Mouse (Mus musculus): ENCODE measurements around the gene Atp6v0a1. TPM values are rescaled to one million over a fixed set of nuclear protein-coding genes. Genes with fewer than 3 reads are reported as not detected.
A peak's percentile ranks its signal among the peaks of the same experiment; 100 is the strongest.

Gene Atp6v0a1
- polyA plus RNA-seq, 1 experiment from 2014 or later, result 45.9 TPM

DNA sequence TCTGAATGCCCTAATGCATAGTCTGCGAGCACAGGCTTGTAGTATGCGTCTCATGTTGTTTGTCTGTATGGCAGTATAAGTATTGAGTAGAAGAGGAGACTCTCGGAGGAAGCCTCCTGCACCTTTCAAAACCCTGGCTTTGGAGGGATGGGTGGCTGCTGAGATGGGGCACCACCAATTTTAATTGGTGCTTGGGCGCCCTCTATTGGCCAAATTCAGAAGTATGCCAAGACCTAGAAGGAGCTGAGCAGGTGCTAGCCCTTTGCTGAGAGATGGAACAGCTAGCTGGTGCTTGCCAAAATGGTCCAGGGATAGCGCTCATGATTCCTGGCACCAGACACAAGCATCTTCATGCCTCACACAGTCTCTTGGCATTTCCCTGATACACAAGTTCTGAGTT, 48.6 kb downstream of the Atp6v0a1 start:
- H3K27me3 ChIP-seq (ENCODE audit: control insufficient read depth, insufficient read depth, low read length), result no peaks in the 10 kb centered on the region; the same call in 1 of the 2 replicates
- no peaks in the 10 kb centered on the region for H3K4me1 ChIP-seq (ENCODE audit: control insufficient read depth, insufficient read depth, low read length)
- no peaks in the 10 kb centered on the region for H3K9me3 ChIP-seq (ENCODE audit: control insufficient read depth, low read length)
- H3K36me3 ChIP-seq (ENCODE audit: control insufficient read depth, insufficient read depth, low read length), result no peaks in the 10 kb centered on the region; the same call in 1 of the 2 replicates
- H3K4me3 ChIP-seq (ENCODE audit: low read depth, low read length), result no peak overlapping the region
- DNase-seq (ENCODE audit: low spot score, missing footprints), result peak; percentile 98
- ATAC-seq (ENCODE audit: low FRiP score), result no peak
- 32% methylated on average over 5 of the region's 5 CpGs for WGBS
- H3K9ac ChIP-seq (ENCODE audit: low read length), result no peak overlapping the region
- H3K4me2 ChIP-seq, result no peak overlapping the region
- H3K27ac ChIP-seq (ENCODE audit: low read depth, low read length), result no peak overlapping the region

- no peak overlapping the region for H3K4me2 ChIP-seq
- no peak overlapping the region for H3K27ac ChIP-seq (ENCODE audit: low read depth, low read length)
- no peaks in the 10 kb centered on the region; the same call in 1 of the 2 replicates for H3K27me3 ChIP-seq (ENCODE audit: control insufficient read depth, insufficient read depth, low read length)
- no peaks in the 10 kb centered on the region for H3K4me1 ChIP-seq (ENCODE audit: control insufficient read depth, insufficient read depth, low read length)
- WGBS, result 76% methylated on average over 5 of the region's 5 CpGs
- DNase-seq (ENCODE audit: low spot score, missing footprints) (no peak), ATAC-seq (ENCODE audit: low FRiP score) (no peak)
- no peaks in the 10 kb centered on the region for H3K9me3 ChIP-seq (ENCODE audit: control insufficient read depth, low read length)
- H3K36me3 ChIP-seq (ENCODE audit: control insufficient read depth, insufficient read depth, low read length), result no peaks in the 10 kb centered on the region
- no peak overlapping the region for H3K4me3 ChIP-seq (ENCODE audit: low read depth, low read length)
- H3K9ac ChIP-seq (ENCODE audit: low read length), result no peak overlapping the region
These were observed 49.5 kb downstream of the Atp6v0a1 start for GRCm38 (mm10) chr11:101058726-101059125.

GRCm38 (mm10) chr11:101059473-101059872, 50.2 kb downstream of the Atp6v0a1 start:
- ATAC-seq (ENCODE audit: low FRiP score) (no peak), DNase-seq (ENCODE audit: low spot score, missing footprints) (no peak)
- Histone ChIP-seq H3K27ac (ENCODE audit: low read depth, low read length) (no peak overlapping the region), H3K9ac (ENCODE audit: low read length) (no peak overlapping the region), H3K4me3 (ENCODE audit: low read depth, low read length) (no peak overlapping the region), H3K4me2 (no peak overlapping the region), H3K4me1 (ENCODE audit: control insufficient read depth, insufficient read depth, low read length) (no peaks in the 10 kb centered on the region), H3K36me3 (ENCODE audit: control insufficient read depth, insufficient read depth, low read length) (no peaks in the 10 kb centered on the region), H3K9me3 (ENCODE audit: control insufficient read depth, low read length) (no peaks in the 10 kb centered on the region), H3K27me3 (ENCODE audit: control insufficient read depth, insufficient read depth, low read length) (no peaks in the 10 kb centered on the region; the same call in 1 of the 2 replicates)
- WGBS, result 77% methylated on average over 10 of the region's 10 CpGs

GRCm38 (mm10) chr11:101060126-101060525, 50.9 kb downstream of the Atp6v0a1 start:
- DNase-seq (ENCODE audit: low spot score, missing footprints) (no peak), ATAC-seq (ENCODE audit: low FRiP score) (no peak)
- no peak overlapping the region for H3K9ac ChIP-seq (ENCODE audit: low read length)
- no peaks in the 10 kb centered on the region for H3K9me3 ChIP-seq (ENCODE audit: control insufficient read depth, low read length)
- no peaks in the 10 kb centered on the region for H3K4me1 ChIP-seq (ENCODE audit: control insufficient read depth, insufficient read depth, low read length)
- H3K27me3 ChIP-seq (ENCODE audit: control insufficient read depth, insufficient read depth, low read length), result no peaks in the 10 kb centered on the region; the same call in 1 of the 2 replicates
- no peak overlapping the region for H3K27ac ChIP-seq (ENCODE audit: low read depth, low read length)
- no peak overlapping the region for H3K4me3 ChIP-seq (ENCODE audit: low read depth, low read length)
- 81% methylated on average over 8 of the region's 8 CpGs for WGBS
- no peaks in the 10 kb centered on the region for H3K36me3 ChIP-seq (ENCODE audit: control insufficient read depth, insufficient read depth, low read length)
- H3K4me2 ChIP-seq, result no peak overlapping the region

GRCm38 (mm10) chr11:101061049-101061448, 51.8 kb downstream of the Atp6v0a1 start:
- Histone ChIP-seq H3K4me2 (no peak overlapping the region), H3K4me3 (ENCODE audit: low read depth, low read length) (no peak overlapping the region), H3K27me3 (ENCODE audit: control insufficient read depth, insufficient read depth, low read length) (no peaks in the 10 kb centered on the region; the same call in 1 of the 2 replicates), H3K27ac (ENCODE audit: low read depth, low read length) (no peak overlapping the region; the same call in 1 of the 2 replicates), H3K36me3 (ENCODE audit: control insufficient read depth, insufficient read depth, low read length) (no peaks in the 10 kb centered on the region), H3K9ac (ENCODE audit: low read length) (no peak overlapping the region), H3K4me1 (ENCODE audit: control insufficient read depth, insufficient read depth, low read length) (no peaks in the 10 kb centered on the region), H3K9me3 (ENCODE audit: control insufficient read depth, low read length) (no peaks in the 10 kb centered on the region)
- 89% methylated on average over 5 of the region's 5 CpGs for WGBS
- DNase-seq (ENCODE audit: low spot score, missing footprints) (no peak), ATAC-seq (ENCODE audit: low FRiP score) (no peak)

GRCm38 (mm10) chr11:101062165-101062884, 53.1 kb downstream of the Atp6v0a1 start:
- no peaks in the 10 kb centered on the region for H3K9me3 ChIP-seq (ENCODE audit: control insufficient read depth, low read length)
- ATAC-seq (ENCODE audit: low FRiP score) (no peak), DNase-seq (ENCODE audit: low spot score, missing footprints) (no peak)
- H3K36me3 ChIP-seq (ENCODE audit: control insufficient read depth, insufficient read depth, low read length), result no peaks in the 10 kb centered on the region
- no peaks in the 10 kb centered on the region for H3K27me3 ChIP-seq (ENCODE audit: control insufficient read depth, insufficient read depth, low read length)
- H3K9ac ChIP-seq (ENCODE audit: low read length), result no peak overlapping the region
- WGBS, result 75% methylated on average over 12 of the region's 12 CpGs
- 0 out of 2 replicates have a peak, but pooled peaks cover 2% of the 10 kb centered on the region for H3K4me1 ChIP-seq (ENCODE audit: control insufficient read depth, insufficient read depth, low read length)
- no peak overlapping the region for H3K4me3 ChIP-seq (ENCODE audit: low read depth, low read length)
- no peak overlapping the region for H3K4me2 ChIP-seq
- no peak overlapping the region for H3K27ac ChIP-seq (ENCODE audit: low read depth, low read length)

GRCm38 (mm10) chr11:101062971-101063675, 53.9 kb downstream of the Atp6v0a1 start:
- Histone ChIP-seq H3K27me3 (ENCODE audit: control insufficient read depth, insufficient read depth, low read length) (no peaks in the 10 kb centered on the region), H3K4me2 (no peak overlapping the region), H3K36me3 (ENCODE audit: control insufficient read depth, insufficient read depth, low read length) (no peaks in the 10 kb centered on the region), H3K9me3 (ENCODE audit: control insufficient read depth, low read length) (no peaks in the 10 kb centered on the region), H3K4me1 (ENCODE audit: control insufficient read depth, insufficient read depth, low read length) (0 out of 2 replicates have a peak, but pooled peaks cover 2% of the 10 kb centered on the region), H3K9ac (ENCODE audit: low read length) (no peak overlapping the region; the same call in 1 of the 2 replicates), H3K4me3 (ENCODE audit: low read depth, low read length) (no peak overlapping the region), H3K27ac (ENCODE audit: low read depth, low read length) (no peak overlapping the region)
- 87% methylated on average over 14 of the region's 14 CpGs for WGBS
- DNase-seq (ENCODE audit: low spot score, missing footprints) (no peak), ATAC-seq (ENCODE audit: low FRiP score) (no peak)

- ATAC-seq (ENCODE audit: low FRiP score), result no peak
- no peak for DNase-seq (ENCODE audit: low spot score, missing footprints)
- Histone ChIP-seq H3K4me2 (no peak overlapping the region), H3K4me3 (ENCODE audit: low read depth, low read length) (no peak overlapping the region), H3K4me1 (ENCODE audit: control insufficient read depth, insufficient read depth, low read length) (0 out of 2 replicates have a peak, but pooled peaks cover 2% of the 10 kb centered on the region), H3K27me3 (ENCODE audit: control insufficient read depth, insufficient read depth, low read length) (no peaks in the 10 kb centered on the region), H3K27ac (ENCODE audit: low read depth, low read length) (no peak overlapping the region), H3K9ac (ENCODE audit: low read length) (no peak overlapping the region), H3K36me3 (ENCODE audit: control insufficient read depth, insufficient read depth, low read length) (no peaks in the 10 kb centered on the region), H3K9me3 (ENCODE audit: control insufficient read depth, low read length) (no peaks in the 10 kb centered on the region)
- WGBS, result 66% methylated on average over 12 of the region's 12 CpGs
These were observed 54.5 kb downstream of the Atp6v0a1 start for GRCm38 (mm10) chr11:101063676-101064327.

All from midbrain, embryonic 11.5 days (tissue).